Mouse (Mus musculus) forebrain, embryonic 15.5 days (tissue): ENCODE results near the gene Celsr1. TPM values are rescaled to one million over a fixed set of nuclear protein-coding genes. Genes with fewer than 3 reads are reported as not detected.
"Not testable (repeated sequence)": the region's sequence is repeated elsewhere in the genome, so short reads cannot be mapped to it uniquely, and the experiment has no call there.

Experiments used
- ATAC-seq: fragments of 200-750 bp; cut with Nextera tagmentation; replicated peaks from 2 replicates; pipeline ENCODE4 v1.8.0; 2017; ENCODE audit warnings: mild to moderate bottlenecking, moderate TSS enrichment, moderate library complexity
- H3K27ac ChIP-seq: fragments of 300-500 bp; sonication (generic); replicated peaks from 2 replicates; pipeline ENCODE4 v1.5.1; 2015; ENCODE audit warnings: mild to moderate bottlenecking, inconsistent platforms
- H3K27me3 ChIP-seq: fragments of 300-500 bp; sonication (generic); 2 replicates; pipeline ENCODE4 v1.6.1; 2015; ENCODE audit warnings: inconsistent platforms
- H3K36me3 ChIP-seq: fragments of 300-500 bp; sonication (generic); 2 replicates; pipeline ENCODE4 v1.6.1; 2015; ENCODE audit warnings: mild to moderate bottlenecking, inconsistent platforms
- H3K4me1 ChIP-seq: fragments of 300-500 bp; sonication (generic); 2 replicates; pipeline ENCODE4 v1.6.1; 2015; ENCODE audit warnings: inconsistent platforms
- H3K4me2 ChIP-seq: fragments of 300-500 bp; sonication (generic); replicated peaks from 2 replicates; pipeline ENCODE4 v1.6.1; 2015; ENCODE audit warnings: mild to moderate bottlenecking, inconsistent platforms
- H3K4me3 ChIP-seq: fragments of 300-500 bp; sonication (generic); 2 replicates; pipeline ENCODE4 v1.5.1; 2015; ENCODE audit warnings: mild to moderate bottlenecking, inconsistent platforms
- H3K9ac ChIP-seq: fragments of 300-500 bp; sonication (generic); replicated peaks from 2 replicates; pipeline ENCODE4 v1.6.1; 2015; ENCODE audit warnings: mild to moderate bottlenecking, inconsistent platforms
- H3K9me3 ChIP-seq: fragments of 300-500 bp; sonication (generic); 2 replicates; pipeline ENCODE4 v1.6.1; 2016; ENCODE audit warnings: inconsistent platforms
- WGBS: fragments of 180-500 bp; shearing (Covaris S2); methylation state at CpG from one replicate; pipeline ENCODE4 v1.1.7; 2015; ENCODE audit warnings: mixed read lengths; 5-methylcytosine and 5-hydroxymethylcytosine counted together
- polyA plus RNA-seq: library from polyadenylated mRNA; unstranded; fragments of >200 nt; fragmentation: Nextera tagmentation; extraction: Ambion mirVana; gene quantifications from 2 replicates; pipeline ENCODE4 v1.2.1, GENCODE M21; 2015

Celsr1 gene
- polyA plus RNA-seq, 1 experiment from 2014 or later: 5.8 TPM

DNA sequence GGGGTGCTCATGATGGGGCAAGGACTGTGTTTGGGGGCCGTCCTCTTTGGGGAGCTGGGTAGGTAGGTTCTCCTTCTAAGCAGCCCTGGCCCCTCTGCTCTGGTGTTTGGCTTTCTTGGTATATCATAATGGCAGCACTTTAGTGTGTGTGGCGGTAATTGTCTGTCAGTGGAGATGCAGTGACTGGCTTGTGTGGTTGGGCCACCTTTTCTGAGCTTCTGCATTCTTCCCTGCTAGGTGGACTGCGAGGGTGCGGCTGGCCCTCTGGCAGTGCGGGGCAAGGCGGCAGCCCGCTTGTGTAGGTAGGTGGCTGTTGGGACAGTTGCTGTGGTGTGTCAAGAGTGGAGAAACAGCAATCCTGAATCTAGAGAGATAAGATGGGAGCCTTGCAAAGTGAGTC, 27.6 kb upstream of the Celsr1 start:
- H3K9ac ChIP-seq: peak overlapping the region; percentile 11; the same call in 1 of the 2 replicates
- H3K27ac ChIP-seq: 0 out of 2 replicates have a peak overlapping the region, but pooled peaks have one; percentile 9
- WGBS: 91% methylated on average over 7 of the region's 7 CpGs
- H3K4me2 ChIP-seq: peak overlapping the region; percentile 66
- H3K36me3 ChIP-seq: no peaks in the 10 kb centered on the region; the same call in 1 of the 2 replicates
- no peaks in the 10 kb centered on the region for H3K27me3 ChIP-seq
- no peak for ATAC-seq
- peak overlapping the region; percentile 71 for H3K4me3 ChIP-seq
- no peaks in the 10 kb centered on the region for H3K9me3 ChIP-seq
- H3K4me1 ChIP-seq: peaks cover 51% of the 10 kb centered on the region

DNA sequence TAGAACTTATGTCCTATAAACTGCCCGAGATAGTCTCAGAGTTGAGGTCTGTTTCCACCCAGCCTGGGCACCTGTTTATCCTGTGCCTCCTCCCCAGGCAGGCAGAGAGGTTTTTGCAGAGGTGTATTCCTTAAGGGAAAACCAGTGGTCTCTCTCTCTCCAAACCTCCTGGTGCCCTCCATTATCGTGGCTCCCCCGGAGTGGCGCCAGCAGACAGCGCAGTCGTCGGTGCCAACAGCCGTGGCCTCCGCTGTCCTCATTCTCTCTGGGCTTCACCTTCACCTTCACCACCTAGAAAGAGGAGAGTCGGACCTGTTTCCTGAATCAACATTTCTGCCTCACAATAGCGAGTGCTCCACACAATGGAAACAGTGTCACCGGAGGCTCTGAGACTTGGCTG, 27.0 kb upstream of the Celsr1 start:
- Histone ChIP-seq H3K27me3 (no peaks in the 10 kb centered on the region), H3K27ac (0 out of 2 replicates have a peak overlapping the region, but pooled peaks have one; percentile 9), H3K4me2 (peak overlapping the region; percentile 66), H3K9me3 (no peaks in the 10 kb centered on the region), H3K4me3 (peak overlapping the region; percentile 71), H3K4me1 (peaks cover 51% of the 10 kb centered on the region), H3K9ac (peak overlapping the region; percentile 99), H3K36me3 (no peaks in the 10 kb centered on the region)
- no peak for ATAC-seq
- 66% methylated on average over 12 of the region's 12 CpGs for WGBS

- Histone ChIP-seq H3K9me3 (no peaks in the 10 kb centered on the region), H3K4me3 (peak overlapping the region; percentile 71), H3K27me3 (no peaks in the 10 kb centered on the region), H3K4me1 (peaks cover 51% of the 10 kb centered on the region), H3K36me3 (no peaks in the 10 kb centered on the region), H3K9ac (peak overlapping the region; percentile 99), H3K4me2 (peak overlapping the region; percentile 66), H3K27ac (peak overlapping the region; percentile 94; the same call in 1 of the 2 replicates)
- no peak for ATAC-seq
- WGBS: 72% methylated on average over 7 of the region's 7 CpGs
Measured at GRCm38 (mm10) chr15:86059835-86060380, 26.3 kb upstream of the Celsr1 start.

- Histone ChIP-seq H3K9ac (peak overlapping the region; percentile 99), H3K4me1 (peaks cover 51% of the 10 kb centered on the region), H3K4me3 (peak overlapping the region; percentile 71), H3K27ac (peak overlapping the region; percentile 94), H3K27me3 (no peaks in the 10 kb centered on the region), H3K4me2 (peak overlapping the region; percentile 66), H3K36me3 (no peaks in the 10 kb centered on the region), H3K9me3 (no peaks in the 10 kb centered on the region)
- peak; percentile 27 for ATAC-seq
- WGBS: 2% methylated on average over 40 of the region's 49 CpGs
Measured at GRCm38 (mm10) chr15:86058931-86059834, 25.6 kb upstream of the Celsr1 start.

- Histone ChIP-seq H3K9me3 (no peaks in the 10 kb centered on the region), H3K4me2 (peak overlapping the region; percentile 66), H3K36me3 (no peaks in the 10 kb centered on the region), H3K27me3 (no peaks in the 10 kb centered on the region), H3K4me3 (peak overlapping the region; percentile 71), H3K9ac (peak overlapping the region; percentile 99), H3K27ac (peak overlapping the region; percentile 94), H3K4me1 (peaks cover 51% of the 10 kb centered on the region)
- WGBS: 0% methylated on average over 36 of the region's 70 CpGs
- peak; percentile 76 for ATAC-seq
Measured at GRCm38 (mm10) chr15:86058394-86058915, 24.9 kb upstream of the Celsr1 start.

- Histone ChIP-seq H3K9ac (peak overlapping the region; percentile 99), H3K4me2 (peak overlapping the region; percentile 66), H3K4me1 (peaks cover 48% of the 10 kb centered on the region), H3K27me3 (no peaks in the 10 kb centered on the region), H3K4me3 (peak overlapping the region; percentile 71), H3K9me3 (no peaks in the 10 kb centered on the region), H3K36me3 (no peaks in the 10 kb centered on the region), H3K27ac (peak overlapping the region; percentile 94)
- peak; percentile 26; the same call in 1 of the 2 replicates for ATAC-seq
- WGBS: 6% methylated on average over 7 of the region's 7 CpGs
Measured at GRCm38 (mm10) chr15:86057908-86058307, 24.3 kb upstream of the Celsr1 start.

GRCm38 (mm10) chr15:86057413-86057812, 23.8 kb upstream of the Celsr1 start, which contains the start of gene Gramd4:
Gene Gramd4, plus strand, starts transcription at chr15:86057695.
- WGBS: 30% methylated on average over 6 of the region's 6 CpGs
- Histone ChIP-seq H3K4me1 (peaks cover 43% of the 10 kb centered on the region), H3K36me3 (no peaks in the 10 kb centered on the region), H3K4me2 (peak within 1 kb of the TSS; percentile 66), H3K27ac (peak within 1 kb of the TSS; percentile 94), H3K27me3 (no peaks in the 10 kb centered on the region), H3K4me3 (peak within 1 kb of the TSS; percentile 71), H3K9ac (peak within 1 kb of the TSS; percentile 99), H3K9me3 (no peaks in the 10 kb centered on the region)
- ATAC-seq: no peak

DNA sequence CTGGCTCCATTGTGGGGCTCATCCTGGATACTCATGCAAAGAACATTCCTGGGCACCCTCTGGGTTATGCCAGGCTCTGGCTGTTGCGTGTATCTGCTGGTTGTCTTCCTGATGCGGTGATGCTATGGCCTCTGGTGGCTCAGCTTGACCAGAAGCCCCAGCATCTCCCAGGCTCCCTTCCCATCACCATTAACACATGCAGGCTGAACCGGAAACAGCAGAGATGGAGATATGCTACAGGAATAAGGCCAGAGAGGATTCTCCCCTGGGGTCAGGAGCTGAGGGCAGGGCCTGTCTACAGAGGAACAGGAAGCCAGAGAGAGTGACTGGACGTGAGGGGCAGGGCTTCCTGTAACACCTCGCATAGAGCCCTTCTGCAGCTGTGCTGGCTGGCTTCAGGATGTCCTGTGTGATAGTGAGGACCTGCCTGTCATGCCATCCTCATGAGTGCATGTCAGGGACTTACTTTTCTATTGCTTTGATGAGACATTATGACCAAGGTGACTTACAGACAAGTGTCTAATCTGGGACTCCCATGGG, 22.7 kb upstream of the Celsr1 start:
- Histone ChIP-seq H3K27me3 (no peaks in the 10 kb centered on the region), H3K4me1 (peaks cover 32% of the 10 kb centered on the region), H3K9me3 (no peaks in the 10 kb centered on the region), H3K4me3 (no peak overlapping the region), H3K4me2 (no peak overlapping the region), H3K36me3 (no peaks in the 10 kb centered on the region), H3K27ac (no peak overlapping the region), H3K9ac (no peak overlapping the region)
- no peak for ATAC-seq
- 91% methylated on average over 5 of the region's 5 CpGs for WGBS

- 79% methylated on average over 3 of the region's 3 CpGs for WGBS
- ATAC-seq, H3K4me2 ChIP-seq, H3K27ac ChIP-seq, H3K9ac ChIP-seq, H3K27me3 ChIP-seq, H3K36me3 ChIP-seq, H3K9me3 ChIP-seq, H3K4me3 ChIP-seq: not testable (repeated sequence)
- peaks cover 17% of the 10 kb centered on the region for H3K4me1 ChIP-seq
Measured at GRCm38 (mm10) chr15:86054861-86055260, 21.3 kb upstream of the Celsr1 start.

- Histone ChIP-seq H3K9ac (no peak overlapping the region), H3K4me2 (no peak overlapping the region), H3K4me3 (no peak overlapping the region), H3K9me3 (no peaks in the 10 kb centered on the region), H3K4me1 (peaks cover 10% of the 10 kb centered on the region), H3K27ac (no peak overlapping the region), H3K36me3 (no peaks in the 10 kb centered on the region), H3K27me3 (no peaks in the 10 kb centered on the region)
- WGBS: 30% methylated on average over 2 of the region's 2 CpGs
- peak; percentile 27; the same call in 1 of the 2 replicates for ATAC-seq
Measured at GRCm38 (mm10) chr15:86053890-86054536, 20.4 kb upstream of the Celsr1 start.

- no peaks in the 10 kb centered on the region for H3K9me3 ChIP-seq
- H3K27me3 ChIP-seq: no peaks in the 10 kb centered on the region
- H3K36me3 ChIP-seq: no peaks in the 10 kb centered on the region
- WGBS: 72% methylated on average over 6 of the region's 6 CpGs
- no peak overlapping the region for H3K9ac ChIP-seq
- H3K4me2 ChIP-seq: no peak overlapping the region
- no peak for ATAC-seq
- H3K4me1 ChIP-seq: no peaks in the 10 kb centered on the region; the same call in 1 of the 2 replicates
- no peak overlapping the region for H3K4me3 ChIP-seq
- H3K27ac ChIP-seq: no peak overlapping the region
Measured at GRCm38 (mm10) chr15:86051878-86052478, 18.4 kb upstream of the Celsr1 start.
